Mouse (Mus musculus): ENCODE results near the gene Mthfd1l.

Gene Mthfd1l

GRCm38 (mm10) chr10:3978792-3979488 lies 6.0 kb downstream of the Mthfd1l start:
- DNase-seq, result no peak

DNA sequence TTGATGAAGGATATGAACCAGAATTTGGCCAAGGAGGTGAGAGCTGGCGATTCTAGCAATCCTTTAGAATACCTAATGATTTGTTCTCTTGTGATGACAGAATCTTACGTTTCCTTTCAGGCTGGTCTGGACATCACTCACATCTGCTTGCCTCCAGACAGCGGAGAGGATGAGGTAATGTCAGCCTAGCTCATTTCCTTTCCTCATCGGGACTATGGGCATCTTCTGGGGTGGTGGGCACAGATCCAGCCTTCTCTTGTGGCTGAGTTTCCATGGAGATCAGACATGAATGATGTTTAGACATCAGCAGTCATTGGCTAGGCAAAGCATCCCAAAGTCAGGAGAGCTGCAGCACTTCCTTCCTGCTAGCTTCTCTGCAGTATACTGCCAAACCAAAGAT lies 7.3 kb downstream of the Mthfd1l start:
- DNase-seq, result no peak

DNA sequence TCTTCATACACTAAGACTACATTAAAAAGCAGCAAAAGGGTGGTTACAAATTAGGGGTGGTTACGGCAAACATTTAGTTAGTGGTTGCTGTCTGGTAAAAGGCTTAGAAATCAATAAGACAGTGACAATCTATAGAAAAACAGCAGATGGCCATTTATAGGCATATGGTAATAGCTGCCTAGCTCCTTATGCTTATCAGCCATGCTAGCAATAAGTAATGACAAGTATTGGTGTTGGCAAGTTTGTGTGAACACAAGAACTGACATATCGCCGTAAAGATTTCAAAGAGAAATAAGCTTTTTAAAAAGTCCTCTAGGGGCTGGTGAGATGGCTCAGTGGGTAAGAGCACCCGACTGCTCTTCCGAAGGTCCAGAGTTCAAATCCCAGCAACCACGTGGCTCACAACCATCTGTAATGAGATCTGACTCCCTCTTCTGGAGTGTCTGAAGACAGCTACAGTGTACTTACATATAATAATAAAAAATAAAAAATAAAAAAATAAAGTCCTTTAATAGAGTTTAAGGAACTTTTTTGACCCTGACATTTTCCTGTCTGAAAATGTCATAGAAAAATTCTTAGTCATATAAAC lies 17.5 kb downstream of the Mthfd1l start:
- no peak for DNase-seq

GRCm38 (mm10) chr10:3993365-3994102 lies 20.6 kb downstream of the Mthfd1l start:
- DNase-seq, result no peak

- no peak for DNase-seq
Observed at GRCm38 (mm10) chr10:3995277-3995676, 22.4 kb downstream of the Mthfd1l start.

DNA sequence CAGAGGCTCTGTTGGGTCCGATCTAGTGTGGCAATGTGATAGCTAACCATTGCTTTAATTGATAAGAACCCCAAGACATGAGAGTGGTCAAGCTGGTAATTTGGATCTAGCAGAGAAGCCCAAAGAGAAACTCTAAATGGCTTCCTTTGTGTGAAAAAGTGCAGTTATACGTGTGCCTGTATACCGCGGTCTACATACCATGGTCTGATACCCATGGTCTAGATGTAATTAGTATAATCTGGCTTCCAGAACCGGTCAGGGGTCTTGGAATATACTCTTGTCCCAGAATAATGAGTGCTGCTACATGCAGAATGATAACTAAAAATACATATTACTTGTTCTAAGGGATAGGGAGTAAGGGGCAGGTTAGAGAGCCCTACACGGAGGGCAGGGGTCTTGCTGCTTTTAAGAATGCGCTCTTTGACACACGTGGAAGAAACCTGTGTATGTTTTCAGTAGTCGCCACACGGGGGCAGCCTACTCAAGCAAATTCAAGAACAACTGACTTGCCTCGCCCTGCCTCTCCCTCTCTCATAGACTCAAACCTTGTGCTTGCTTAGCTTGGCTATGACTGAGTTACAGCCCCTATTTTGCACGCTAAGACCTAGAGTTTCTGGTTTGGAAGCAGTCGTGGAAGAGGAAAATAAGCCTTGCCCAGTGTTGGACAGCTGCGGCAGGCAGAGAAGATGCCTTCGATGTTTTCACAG lies 23.4 kb downstream of the Mthfd1l start:
- peak; percentile 84 for DNase-seq

GRCm38 (mm10) chr10:3997851-3998426 lies 25.0 kb downstream of the Mthfd1l start:
- DNase-seq, result no peak

- DNase-seq, result no peak
Observed at GRCm38 (mm10) chr10:4002711-4003110, 29.8 kb downstream of the Mthfd1l start.

GRCm38 (mm10) chr10:4005191-4005590 lies 32.3 kb downstream of the Mthfd1l start:
- no peak for DNase-seq

GRCm38 (mm10) chr10:4006296-4007015 lies 33.5 kb downstream of the Mthfd1l start:
- DNase-seq, result no peak

- DNase-seq, result peak; percentile 18
Observed at GRCm38 (mm10) chr10:4022628-4023303, 49.8 kb downstream of the Mthfd1l start.

DNA sequence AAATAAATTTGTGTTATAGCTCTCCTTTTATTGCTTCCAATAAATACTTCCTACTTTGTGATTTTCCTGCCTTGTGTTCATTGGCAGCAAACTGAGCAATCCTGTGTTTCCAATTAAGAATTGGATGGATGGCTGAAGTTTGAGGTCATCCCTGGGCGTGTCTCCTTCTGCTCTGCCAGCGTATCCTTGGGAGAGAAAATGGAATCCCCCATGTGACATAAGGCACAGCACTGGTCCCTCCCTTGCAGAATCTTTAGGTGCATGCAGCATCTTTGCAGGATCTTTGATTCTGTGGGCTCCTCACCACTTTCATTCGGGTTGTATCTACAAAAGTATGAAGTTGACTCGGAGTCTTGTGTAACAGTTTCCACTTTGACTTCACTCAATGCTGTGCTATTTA lies 53.7 kb downstream of the Mthfd1l start:
- DNase-seq, result peak; percentile 23

DNA sequence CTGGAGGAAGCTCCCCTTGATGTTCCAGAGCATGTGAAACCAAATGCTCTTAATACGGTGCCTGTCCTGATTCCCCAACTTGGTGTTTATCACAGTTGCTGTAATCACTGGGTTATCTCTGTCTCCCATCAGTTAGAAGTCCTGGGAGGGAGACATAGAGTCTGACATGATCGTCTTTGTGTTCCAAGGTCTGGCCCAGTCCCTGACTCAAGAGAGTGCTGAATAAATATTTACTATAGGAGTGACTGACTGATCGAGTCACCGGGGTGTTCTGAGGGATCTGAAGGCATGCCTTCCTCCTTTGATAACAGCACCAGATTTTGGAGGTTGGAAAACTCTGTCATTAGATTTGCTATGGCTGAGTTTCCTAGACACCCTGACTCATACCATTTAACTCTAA lies 54.5 kb downstream of the Mthfd1l start:
- DNase-seq, result peak; percentile 81

- DNase-seq, result peak; percentile 70
Observed at GRCm38 (mm10) chr10:4028851-4029442, 56.0 kb downstream of the Mthfd1l start.

DNA sequence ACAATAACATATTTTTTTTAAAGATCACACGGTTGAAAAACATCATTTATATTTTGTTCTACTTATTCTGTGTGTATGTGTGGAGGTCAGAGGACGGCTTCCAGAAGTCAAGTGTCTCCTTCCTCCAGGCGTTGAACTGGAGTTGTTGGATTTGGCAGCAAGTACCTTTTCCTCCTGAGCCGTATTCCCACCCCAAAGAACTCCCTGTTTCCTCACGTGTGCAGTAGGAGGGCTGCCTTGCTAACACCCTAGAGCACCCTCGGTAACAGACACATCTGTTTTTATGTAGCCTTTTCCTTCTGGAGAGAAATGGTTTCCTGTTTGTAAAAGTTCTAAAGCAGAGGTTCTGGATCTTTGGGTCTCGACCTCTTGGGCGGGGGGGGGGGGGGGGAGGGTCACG lies 60.8 kb downstream of the Mthfd1l start:
- DNase-seq, result no peak

DNA sequence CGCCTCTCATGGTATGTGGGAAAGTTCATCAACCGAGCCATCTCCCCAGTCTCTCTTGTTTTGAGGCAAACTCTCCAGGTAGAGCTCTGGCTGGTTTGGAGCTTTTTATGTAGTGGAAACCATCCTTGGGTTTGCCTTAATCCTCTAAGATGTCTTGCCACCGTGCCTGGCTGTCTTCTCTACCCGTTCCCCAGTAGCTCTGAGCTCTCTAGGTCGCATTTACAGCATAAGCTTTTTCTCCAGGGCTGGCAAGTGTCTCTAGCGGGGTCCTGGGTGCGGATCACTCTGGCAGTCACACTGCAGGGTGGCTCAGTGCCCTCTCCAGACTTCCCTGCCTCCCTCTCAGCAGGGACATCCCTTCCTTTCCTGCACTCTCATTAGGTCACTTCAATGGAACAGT lies 63.6 kb downstream of the Mthfd1l start:
- no peak for DNase-seq

- DNase-seq, result peak; percentile 50
Observed at GRCm38 (mm10) chr10:4037066-4037465, 64.1 kb downstream of the Mthfd1l start.

GRCm38 (mm10) chr10:4038576-4038975 lies 65.7 kb downstream of the Mthfd1l start:
- DNase-seq, result no peak

GRCm38 (mm10) chr10:4041691-4042090 lies 68.8 kb downstream of the Mthfd1l start:
- peak; percentile 70 for DNase-seq

DNA sequence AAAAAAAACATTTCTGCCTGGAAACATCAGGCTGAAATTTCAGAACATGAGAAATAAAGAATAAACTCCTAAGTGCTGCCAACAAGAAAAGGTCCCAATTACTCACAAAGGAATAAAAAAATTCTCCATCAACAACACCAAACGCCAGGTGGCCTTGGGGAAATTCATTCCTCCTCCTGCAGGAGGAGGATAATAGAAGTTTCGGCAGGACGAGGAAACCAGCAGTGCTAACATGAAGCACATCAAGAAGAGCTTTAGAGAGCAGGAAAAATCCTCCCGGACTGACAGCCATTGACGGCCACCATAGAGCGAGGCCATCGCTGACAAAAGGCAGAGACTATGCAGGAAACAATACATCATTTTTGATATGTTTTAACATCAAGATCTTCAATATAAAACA lies 71.5 kb downstream of the Mthfd1l start:
- DNase-seq, result no peak

DNA sequence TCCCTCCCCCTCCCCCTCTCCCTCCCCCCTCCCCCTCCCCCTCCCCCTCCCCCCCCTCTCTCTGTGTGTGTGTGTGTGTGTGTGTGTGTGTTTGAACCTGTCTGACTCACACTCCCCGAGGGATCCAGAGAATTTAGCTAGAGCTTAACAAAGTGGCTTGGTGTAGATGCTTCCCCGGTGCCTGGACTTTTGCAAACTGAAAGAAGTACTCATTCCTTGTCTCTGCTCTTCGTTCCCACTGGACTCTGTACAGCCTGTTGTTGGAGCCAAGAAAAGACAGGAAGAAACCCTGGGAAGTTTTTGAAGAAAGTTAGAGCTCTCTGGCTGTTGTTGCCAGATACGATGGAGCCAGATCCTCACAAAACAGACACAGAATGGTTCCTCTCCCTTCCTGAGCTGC lies 73.6 kb downstream of the Mthfd1l start:
- DNase-seq, result peak; percentile 28
